Mouse (Mus musculus): Measurements from ENCODE around the gene Hspb7. TPM values are rescaled to one million over a fixed set of nuclear protein-coding genes. Genes with fewer than 3 reads are reported as not detected.

Hspb7 gene
- 0.57 TPM for polyA plus RNA-seq (2014; fragmentation: Illumina TruSeq; extraction: RNeasy Lipid Tissue Mini Kit (QIAGEN cat#74804))

GRCm38 (mm10) chr4:141420192-141420829 lies at the start of gene Hspb7:
TSS of gene Hspb7 (plus strand) at chr4:141420779.

GRCm38 (mm10) chr4:141398545-141398944 lies 22.0 kb upstream of the Hspb7 start, which contains the start of gene Clcnka:
TSS of gene Clcnka (minus strand) at chr4:141398724.

GRCm38 (mm10) chr4:141415924-141416323 lies 4.7 kb upstream of the Hspb7 start, which contains the start of gene Clcnkb:
TSS of gene Clcnkb (minus strand) at chr4:141416014.

GRCm38 (mm10) chr4:141435974-141436373 lies 15.4 kb downstream of the Hspb7 start, which contains the start of gene Srarp:
TSS of gene Srarp (minus strand) at chr4:141436105.

GRCm38 (mm10) chr4:141444451-141445327 lies 24.1 kb downstream of the Hspb7 start, which contains the start of gene Zbtb17:
TSS of gene Zbtb17 (plus strand) at chr4:141444654.

Other genes starting within 250 kb of the Hspb7 start
- gene Rsg1, start 206.8 kb upstream of the Hspb7 start, polyA plus RNA-seq (2014; fragmentation: Illumina TruSeq; extraction: RNeasy Lipid Tissue Mini Kit (QIAGEN cat#74804)), result not detected
- gene Arhgef19, start 181.3 kb upstream of the Hspb7 start, polyA plus RNA-seq (2014; fragmentation: Illumina TruSeq; extraction: RNeasy Lipid Tissue Mini Kit (QIAGEN cat#74804)), result 0.11 TPM
- not detected for gene Epha2, start 119.5 kb upstream of the Hspb7 start, polyA plus RNA-seq (2014; fragmentation: Illumina TruSeq; extraction: RNeasy Lipid Tissue Mini Kit (QIAGEN cat#74804))
- not detected for gene Fam131c, start 52.6 kb upstream of the Hspb7 start, polyA plus RNA-seq (2014; fragmentation: Illumina TruSeq; extraction: RNeasy Lipid Tissue Mini Kit (QIAGEN cat#74804))
- not detected for gene Clcnka, start 22.1 kb upstream of the Hspb7 start, polyA plus RNA-seq (2014; fragmentation: Illumina TruSeq; extraction: RNeasy Lipid Tissue Mini Kit (QIAGEN cat#74804))
- gene Clcnkb, start 4.8 kb upstream of the Hspb7 start, polyA plus RNA-seq (2014; fragmentation: Illumina TruSeq; extraction: RNeasy Lipid Tissue Mini Kit (QIAGEN cat#74804)), result not detected
- not detected for gene Srarp, start 15.3 kb downstream of the Hspb7 start, polyA plus RNA-seq (2014; fragmentation: Illumina TruSeq; extraction: RNeasy Lipid Tissue Mini Kit (QIAGEN cat#74804))
- gene Zbtb17, start 23.9 kb downstream of the Hspb7 start, polyA plus RNA-seq (2014; fragmentation: Illumina TruSeq; extraction: RNeasy Lipid Tissue Mini Kit (QIAGEN cat#74804)), result not detected
- 10.1 TPM for gene Spen, start 117.8 kb downstream of the Hspb7 start, polyA plus RNA-seq (2014; fragmentation: Illumina TruSeq; extraction: RNeasy Lipid Tissue Mini Kit (QIAGEN cat#74804))
- gene Fblim1, start 185.3 kb downstream of the Hspb7 start, polyA plus RNA-seq (2014; fragmentation: Illumina TruSeq; extraction: RNeasy Lipid Tissue Mini Kit (QIAGEN cat#74804)), result 17.2 TPM
- not detected for gene Tmem82, start 197.9 kb downstream of the Hspb7 start, polyA plus RNA-seq (2014; fragmentation: Illumina TruSeq; extraction: RNeasy Lipid Tissue Mini Kit (QIAGEN cat#74804))
- gene Slc25a34, start 203.0 kb downstream of the Hspb7 start, polyA plus RNA-seq (2014; fragmentation: Illumina TruSeq; extraction: RNeasy Lipid Tissue Mini Kit (QIAGEN cat#74804)), result not detected
- gene Plekhm2, start 244.1 kb downstream of the Hspb7 start, polyA plus RNA-seq (2014; fragmentation: Illumina TruSeq; extraction: RNeasy Lipid Tissue Mini Kit (QIAGEN cat#74804)), result 1.4 TPM